8 mouse cellular contexts compared by ENCODE assay signal in the genomic region with DNA sequence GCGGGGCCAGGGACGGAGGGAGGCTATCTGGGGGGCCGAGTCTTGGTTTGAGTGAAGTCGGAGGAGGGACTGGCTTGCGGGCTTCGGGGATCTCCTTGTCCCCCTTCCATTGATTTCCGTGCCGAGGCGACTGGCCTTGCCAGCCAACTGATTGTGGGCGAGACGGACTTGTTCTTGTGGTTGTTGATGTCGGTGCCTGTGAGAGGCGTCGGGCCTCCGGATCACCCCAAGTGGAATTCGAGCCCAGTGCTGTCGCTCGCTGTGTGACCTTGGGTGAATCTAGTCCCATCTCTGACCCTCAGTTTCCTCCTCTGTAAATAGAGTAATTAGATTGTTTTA. TPM values are rescaled to one million over a fixed set of nuclear protein-coding genes. Genes with fewer than 3 reads are reported as not detected.
A peak's percentile ranks its signal among the peaks of the same experiment; 100 is the strongest.
DNase-seq lines count a peak whose midpoint lies in the region; ATAC-seq and TF ChIP-seq lines count a peak whose summit lies in the region.

No protein-coding gene starts in this region.

- no peak for ATAC-seq in limb, embryonic 11.5 days (ENCODE audit: insufficient number of reproducible peaks, low FRiP score, low TSS enrichment, low read depth)
- ATAC-seq in neural tube, embryonic 15.5 days (ENCODE audit: low FRiP score), result no peak; the same call in 1 of the 2 replicates

- WGBS in cerebellum, adult 2 months, result under 1% methylated on average over 18 of the region's 18 CpGs
- under 1% methylated on average over 18 of the region's 18 CpGs for WGBS in limb, embryonic 11.5 days
- 1% methylated on average over 17 of the region's 18 CpGs for WGBS in neural tube, embryonic 15.5 days

- no peaks in the 10 kb centered on the region for H3K27me3 ChIP-seq in cerebellum, adult 2 months (ENCODE audit: control insufficient read depth, insufficient read depth, low read length)
- H3K27me3 ChIP-seq in limb, embryonic 11.5 days (ENCODE audit: control insufficient read depth, insufficient read depth, low read length), result no peaks in the 10 kb centered on the region
- no peaks in the 10 kb centered on the region for H3K27me3 ChIP-seq in neural tube, embryonic 15.5 days (replicated peaks)

- no peak for DNase-seq in cerebellum, adult 2 months
- DNase-seq in cerebellum, adult 11 months, result no peak
- peak; percentile 48 to 50 for DNase-seq in right cerebral cortex, postnatal 10 days (ENCODE audit: low spot score in 2 of 2)
- DNase-seq in right cerebral cortex, postnatal 36 days (ENCODE audit: low spot score in 2 of 2), result no peak
- no peak for DNase-seq in limb, embryonic 11.5 days (ENCODE audit: low spot score)
- no peak for DNase-seq in urinary bladder, postnatal 25 days (ENCODE audit: low spot score)
- no peak for DNase-seq in cerebellum, postnatal 4 days (ENCODE audit: low spot score in 2 of 2)

- H3K4me3 ChIP-seq in cerebellum, adult 2 months (replicated peaks; ENCODE audit: insufficient read depth, low read depth, low read length), result peak overlapping the region; percentile 95
- H3K4me3 ChIP-seq in limb, embryonic 11.5 days (ENCODE audit: low read depth, low read length), result peak overlapping the region; percentile 89
- H3K4me3 ChIP-seq in neural tube, embryonic 15.5 days (replicated peaks), result peak overlapping the region; percentile 95

- H3K4me1 ChIP-seq in cerebellum, adult 2 months (ENCODE audit: control insufficient read depth, insufficient read depth, low read length), result peaks cover 5% of the 10 kb centered on the region; the same call in 1 of the 2 replicates
- peaks cover 19% of the 10 kb centered on the region for H3K4me1 ChIP-seq in limb, embryonic 11.5 days (ENCODE audit: control insufficient read depth, insufficient read depth, low read length)
- peaks cover 50% of the 10 kb centered on the region for H3K4me1 ChIP-seq in neural tube, embryonic 15.5 days

- no peaks in the 10 kb centered on the region for H3K9me3 ChIP-seq in limb, embryonic 11.5 days (ENCODE audit: control insufficient read depth, low read length)
- H3K9me3 ChIP-seq in neural tube, embryonic 15.5 days (replicated peaks), result no peaks in the 10 kb centered on the region

- H3K9ac ChIP-seq in limb, embryonic 11.5 days (ENCODE audit: low read length), result peak overlapping the region; percentile 96
- peak overlapping the region; percentile 95 for H3K9ac ChIP-seq in neural tube, embryonic 15.5 days (replicated peaks)

- H3K27ac ChIP-seq in cerebellum, adult 2 months (ENCODE audit: insufficient read depth, low read length), result peak overlapping the region; percentile 93
- peak overlapping the region; percentile 10 for H3K27ac ChIP-seq in limb, embryonic 11.5 days (replicated peaks; ENCODE audit: low read depth, low read length)
- H3K27ac ChIP-seq in neural tube, embryonic 15.5 days (replicated peaks), result peak overlapping the region; percentile 94

- TF ChIP-seq POLR2A in cerebellum, adult 2 months (IDR thresholded peaks at IDR 0.05; ENCODE audit: borderline replicate concordance, insufficient read depth, low read length), result no peak

- H3K36me3 ChIP-seq in limb, embryonic 11.5 days (ENCODE audit: control insufficient read depth, insufficient read depth, low read length), result 0 out of 2 replicates have a peak, but pooled peaks cover 6% of the 10 kb centered on the region
- H3K36me3 ChIP-seq in neural tube, embryonic 15.5 days, result peaks cover 10% of the 10 kb centered on the region

- H3K4me2 ChIP-seq in limb, embryonic 11.5 days (ENCODE audit: low read depth, severe bottlenecking), result peak overlapping the region; percentile 75
- H3K4me2 ChIP-seq in neural tube, embryonic 15.5 days, result peak overlapping the region; percentile 80

- no peak for TF ChIP-seq CTCF in cerebellum, adult 2 months (IDR thresholded peaks at IDR 0.05; ENCODE audit: borderline replicate concordance, insufficient read depth, low read depth, low read length)

RNA-seq across cellular contexts. Expression of a gene that starts 0.6 kb away (rescaled TPM):
- 62.9 and 63.9 TPM in 2 replicates for polyA plus RNA-seq in cerebellum, adult 2 months (2012; rRNA removed)
- 48.4 and 54.1 TPM in 2 replicates for polyA plus RNA-seq in limb, embryonic 11.5 days (2014; fragmentation: Nextera tagmentation; extraction: Ambion mirVana)
- polyA plus RNA-seq in neural tube, embryonic 15.5 days (2015; fragmentation: Nextera tagmentation; extraction: Ambion mirVana), result 35.5 and 39.5 TPM in 2 replicates

RNA-seq across cellular contexts. Expression of a gene that starts 0.7 kb away (rescaled TPM):
- 42.5 and 44.3 TPM in 2 replicates for polyA plus RNA-seq in cerebellum, adult 2 months (2012; rRNA removed)
- 81.9 and 88.6 TPM in 2 replicates for polyA plus RNA-seq in limb, embryonic 11.5 days (2014; fragmentation: Nextera tagmentation; extraction: Ambion mirVana)
- polyA plus RNA-seq in neural tube, embryonic 15.5 days (2015; fragmentation: Nextera tagmentation; extraction: Ambion mirVana), result 50.5 and 63.8 TPM in 2 replicates

Comparison
In these comparisons a context has a peak if more than half of its experiments do, and no peak if none do; other contexts are left out.
1. DNase-seq: peak in right cerebral cortex, postnatal 10 days (2 of 2); none in cerebellum, adult 2 months (0 of 2), cerebellum, adult 11 months (single experiment), right cerebral cortex, postnatal 36 days (0 of 2), limb, embryonic 11.5 days (single experiment), urinary bladder, postnatal 25 days (single experiment) and cerebellum, postnatal 4 days (0 of 2).
2. H3K27ac ChIP-seq: peak in every context shown above with its lines; median percentile 94 in neural tube, embryonic 15.5 days; 93 in cerebellum, adult 2 months; 10 in limb, embryonic 11.5 days.
3. Peak in every context shown above with its lines, with median percentiles within 50 percentile points of each other: H3K4me3 ChIP-seq.